ENCODE assay signal across 21 mouse cellular contexts in the genomic region with DNA sequence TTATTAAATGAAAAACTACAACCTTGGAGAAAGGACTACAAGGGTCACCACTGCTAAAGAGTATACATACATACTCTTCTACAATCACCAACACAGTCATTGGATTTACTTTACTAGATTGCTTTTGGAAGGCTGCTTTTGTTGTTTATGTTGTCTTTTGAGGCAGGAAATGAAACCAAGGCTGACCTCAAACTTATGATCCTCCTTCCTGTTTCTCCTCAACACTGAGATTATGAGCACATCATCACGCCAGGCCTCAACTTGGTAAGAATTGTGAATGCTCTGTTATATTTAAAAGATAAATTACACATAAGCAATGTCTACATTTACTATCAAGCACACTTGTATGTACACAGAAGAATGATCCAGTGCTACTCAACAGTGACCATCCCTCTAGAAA. TPM values are rescaled to one million over a fixed set of nuclear protein-coding genes. Genes with fewer than 3 reads are reported as not detected.
DNase-seq lines count a peak whose midpoint lies in the region; ATAC-seq and TF ChIP-seq lines count a peak whose summit lies in the region.
"Had no signal": no experiment of that assay in that cellular context is flagged by ENCODE, and none has a peak within 500 bp of the region (broad histone marks: within the 10 kb centered on the region; RNA-seq: fewer than 3 reads in every experiment).

No protein-coding gene starts in this region.

- H3K27ac ChIP-seq in lung, postnatal 0 days (ENCODE audit: low read length): no peak overlapping the region
- peak overlapping the region; percentile 59; the same call in 1 of the 2 replicates for H3K27ac ChIP-seq in small intestine, adult 2 months (ENCODE audit: insufficient read depth, low read depth, low read length)
- H3K27ac ChIP-seq: embryonic facial prominence, embryonic 10.5 days; forebrain, embryonic 13.5 days; liver, embryonic 14.5 days; stomach, postnatal 0 days had no signal

- ATAC-seq in lung, postnatal 0 days: no peak
- ATAC-seq in inflammation-experienced regulatory T-cells, adult 6 months: peak; percentile 70
- ATAC-seq: forebrain, embryonic 13.5 days; hindbrain, embryonic 16.5 days had no signal

- no peak overlapping the region for H3K4me2 ChIP-seq in lung, postnatal 0 days (replicated peaks; ENCODE audit: low read depth, low read length)
- H3K4me2 ChIP-seq: forebrain, embryonic 13.5 days; heart, embryonic 12.5 days had no signal

- no peak for TF ChIP-seq EP300 in lung, postnatal 0 days (IDR thresholded peaks at IDR 0.05)

- H3K27me3 ChIP-seq in lung, postnatal 0 days (replicated peaks; ENCODE audit: insufficient read depth, low read length): no peaks in the 10 kb centered on the region
- no peaks in the 10 kb centered on the region for H3K27me3 ChIP-seq in small intestine, adult 2 months (ENCODE audit: control insufficient read depth, insufficient read depth, low read length)
- H3K27me3 ChIP-seq: forebrain, embryonic 13.5 days; heart, embryonic 12.5 days had no signal

- no peak overlapping the region for H3K4me3 ChIP-seq in lung, postnatal 0 days (ENCODE audit: low read depth, low read length)
- no peak overlapping the region for H3K4me3 ChIP-seq in small intestine, adult 2 months (ENCODE audit: low read depth, low read length)
- H3K4me3 ChIP-seq: embryonic facial prominence, embryonic 10.5 days; forebrain, embryonic 13.5 days; heart, embryonic 12.5 days had no signal

- TF ChIP-seq POLR2A in small intestine, adult 2 months (IDR thresholded peaks at IDR 0.05; ENCODE audit: low read depth, low read length): no peak

- 74% methylated on average over 1 of the region's 1 CpGs for WGBS in lung, postnatal 0 days
- WGBS in small intestine, adult 2 months: 81% methylated on average over 1 of the region's 1 CpGs

- no peaks in the 10 kb centered on the region for H3K4me1 ChIP-seq in lung, postnatal 0 days (ENCODE audit: insufficient read depth, low read depth, low read length)
- no peaks in the 10 kb centered on the region for H3K4me1 ChIP-seq in small intestine, adult 2 months (ENCODE audit: control insufficient read depth, insufficient read depth, insufficient read length, low read length)
- H3K4me1 ChIP-seq: forebrain, embryonic 13.5 days had no signal

- no peaks in the 10 kb centered on the region for H3K9me3 ChIP-seq in lung, postnatal 0 days (ENCODE audit: low read length)
- H3K9me3 ChIP-seq: embryonic facial prominence, embryonic 10.5 days; forebrain, embryonic 13.5 days; G1E; heart, embryonic 12.5 days had no signal

- H3K36me3 ChIP-seq in lung, postnatal 0 days (ENCODE audit: insufficient read depth, low read length): no peaks in the 10 kb centered on the region
- H3K36me3 ChIP-seq in small intestine, adult 2 months (ENCODE audit: control insufficient read depth, insufficient read depth, low read length): 0 out of 2 replicates have a peak, but pooled peaks cover 3% of the 10 kb centered on the region

- TF ChIP-seq CTCF in lung, postnatal 0 days (IDR thresholded peaks at IDR 0.05): no peak
- TF ChIP-seq CTCF in small intestine, adult 2 months (IDR thresholded peaks at IDR 0.05; ENCODE audit: extremely low read depth, insufficient read length, insufficient replicate concordance, low read depth, low read length): no peak

- peak; percentile 17 for DNase-seq in lung, postnatal 0 days (ENCODE audit: low spot score)
- DNase-seq in lung, postnatal 10 days: no peak
- peak; percentile 55 for DNase-seq in CD4-positive, CD25-positive, alpha-beta regulatory T cell, adult 2 months (ENCODE audit: low read depth, low spot score)
- no peak for DNase-seq in layer of hippocampus, adult 9-10 months (ENCODE audit: low spot score)
- no peak for DNase-seq in right cerebral cortex, postnatal 14 days
- DNase-seq: cerebellum, postnatal 10 days; kidney, adult 2 months; kidney, postnatal 36 days; lung, postnatal 4 days; midbrain, embryonic 14.5 days; spleen, adult 18-20 months; thymus, postnatal 36 days had no signal

- H3K9ac ChIP-seq in lung, postnatal 0 days (replicated peaks; ENCODE audit: low read depth): no peak overlapping the region
- H3K9ac ChIP-seq: forebrain, embryonic 13.5 days; heart, embryonic 12.5 days; liver, embryonic 14.5 days had no signal

RNA-seq across cellular contexts. Expression of gene Mtmr3, which starts 58.0 kb away (rescaled TPM):
- 22.0 and 24.6 TPM in 2 replicates for polyA plus RNA-seq in lung, postnatal 0 days (2015; fragmentation: Nextera tagmentation; extraction: Ambion mirVana)
- polyA plus RNA-seq in inflammation-experienced regulatory T-cells, adult 6 months (2017; shearing (Covaris generic)): 10 to 100 TPM; 15.1 to 34.1 (median 32.3) TPM
- polyA plus RNA-seq in small intestine, adult 2 months (2012; rRNA removed): 10.4 and 19.6 TPM in 2 replicates

Comparison
In these comparisons a context has a peak if more than half of its experiments do, and no peak if none do; other contexts are left out.
1. DNase-seq: peak in lung, postnatal 0 days (single experiment) and CD4-positive, CD25-positive, alpha-beta regulatory T cell, adult 2 months (single experiment); none in lung, postnatal 10 days (single experiment), layer of hippocampus, adult 9-10 months (single experiment) and right cerebral cortex, postnatal 14 days (single experiment).